Mouse (Mus musculus) E14TG2a.4 (cell line): ENCODE measurements around the gene Mis18a.
A peak's percentile ranks its signal among the peaks of the same experiment; 100 is the strongest.

Experiments used
- H3K27me3 ChIP-seq: 2 replicates; pipeline ENCODE4 v1.6.1; 2014; ENCODE audit warnings: low read length, control low read depth; ENCODE audit not compliant: insufficient read depth
- H3K36me3 ChIP-seq: 2 replicates; pipeline ENCODE4 v1.6.1; 2014; ENCODE audit warnings: low read length, control low read depth; ENCODE audit not compliant: insufficient read depth
- H3K4me1 ChIP-seq: replicated peaks from 2 replicates; pipeline ENCODE4 v1.6.1; 2014; ENCODE audit warnings: low read depth, low read length, control low read depth
- H3K4me3 ChIP-seq: replicated peaks from 2 replicates; pipeline ENCODE4 v1.5.1; 2014; ENCODE audit warnings: mild to moderate bottlenecking, low read length
- H3K9me3 ChIP-seq: 2 replicates; pipeline ENCODE4 v1.6.1; 2014; ENCODE audit warnings: low read length, control low read depth
- CTCF ChIP-seq: conservative IDR thresholded peaks from 2 replicates; pipeline ENCODE4 v1.5.1; 2014; ENCODE audit warnings: low read length
- NANOG ChIP-seq: IDR thresholded peaks from 2 replicates; pipeline ENCODE4 v1.6.1; 2014; ENCODE audit warnings: borderline replicate concordance, low read length, mixed read lengths
- POU5F1 ChIP-seq: IDR thresholded peaks from 2 replicates; pipeline ENCODE4 v1.6.1; 2014; ENCODE audit warnings: low read length, borderline replicate concordance

Gene Mis18a

DNA sequence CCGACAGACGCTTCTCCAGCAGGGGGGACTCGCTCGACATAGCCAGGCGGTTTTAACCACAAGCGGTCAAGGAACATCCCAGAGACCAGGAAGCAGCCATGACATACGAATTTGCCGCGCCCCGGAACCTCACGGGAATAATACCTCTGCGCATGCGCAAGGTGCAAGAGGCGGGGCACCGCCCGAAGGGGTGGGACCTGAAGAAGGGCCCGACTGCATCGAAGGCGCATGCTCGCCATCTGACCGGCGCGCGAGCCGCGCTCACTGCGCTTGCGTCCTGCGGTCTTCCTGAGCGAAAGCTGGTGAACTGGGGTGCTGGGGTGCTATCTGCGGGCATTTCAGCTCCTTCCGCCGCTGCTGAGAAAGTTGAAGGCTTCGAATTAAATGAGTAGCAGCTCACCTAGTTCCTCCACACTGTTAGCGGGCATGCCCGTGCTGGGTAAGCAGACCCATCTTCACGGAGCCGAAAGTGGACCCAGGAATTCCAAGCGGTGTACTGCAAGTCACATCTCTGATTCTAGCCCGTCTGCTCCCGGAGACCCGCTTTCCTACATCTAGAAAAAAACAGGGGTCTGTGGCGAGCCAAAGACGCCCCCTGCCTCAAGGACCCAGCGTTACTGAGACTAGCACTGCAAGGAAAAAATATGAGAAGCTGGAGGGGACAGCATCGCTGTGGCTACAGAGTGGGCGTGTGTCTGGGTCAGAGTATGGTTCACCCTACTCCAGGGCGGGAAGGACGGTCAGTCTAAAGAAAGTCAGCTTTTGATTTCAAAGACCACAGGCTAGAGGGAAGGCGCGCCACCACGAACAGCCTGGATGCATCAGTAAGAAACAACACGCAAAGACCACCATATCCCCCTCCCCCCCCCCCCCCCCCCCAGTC, at the start of gene Mis18a:
TSS of gene Mis18a (minus strand) at position 172 of the 883 bp plus-strand sequence.
- H3K4me3 ChIP-seq, result peak within 1 kb of the TSS; percentile 96
- TF ChIP-seq POU5F1, result no peak
- no peak for TF ChIP-seq NANOG
- TF ChIP-seq CTCF, result no peak
- H3K4me1 ChIP-seq, result peaks cover 35% of the 10 kb centered on the region
- H3K27me3 ChIP-seq, result no peaks in the 10 kb centered on the region
- H3K36me3 ChIP-seq, result peaks cover 25% of the 10 kb centered on the region
- H3K9me3 ChIP-seq, result peaks cover 7% of the 10 kb centered on the region

- Histone ChIP-seq H3K36me3 (peaks cover 100% of the 10 kb centered on the region), H3K9me3 (no peaks in the 10 kb centered on the region), H3K4me1 (peaks cover 19% of the 10 kb centered on the region), H3K27me3 (no peaks in the 10 kb centered on the region), H3K4me3 (no peak overlapping the region)
- TF ChIP-seq NANOG (no peak), POU5F1 (no peak), CTCF (no peak)
Measured at GRCm38 (mm10) chr16:90775946-90776520, 48.8 kb upstream of the Mis18a start.

DNA sequence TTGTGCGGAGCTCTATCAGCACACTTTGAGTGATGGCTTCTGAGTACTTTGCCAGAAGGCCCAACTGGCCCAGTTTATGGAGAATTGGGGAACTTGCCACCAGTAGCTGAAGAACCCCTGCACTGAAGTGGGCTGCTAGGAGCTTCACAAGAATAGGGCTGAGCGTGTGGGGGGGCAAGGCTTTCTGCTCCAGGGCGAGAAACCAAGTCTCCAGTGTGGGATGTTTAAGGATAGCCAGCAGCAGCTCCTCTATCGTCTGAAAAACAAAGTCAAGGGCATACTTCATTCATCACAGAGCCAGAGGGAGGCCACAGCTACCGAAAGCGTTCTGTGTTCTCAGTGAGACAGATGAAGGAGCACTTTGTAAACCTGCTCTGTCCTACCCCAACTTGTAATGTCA, 47.4 kb upstream of the Mis18a start:
- H3K9me3 ChIP-seq, result no peaks in the 10 kb centered on the region
- no peak overlapping the region for H3K4me3 ChIP-seq
- H3K36me3 ChIP-seq, result peaks cover 99% of the 10 kb centered on the region
- H3K4me1 ChIP-seq, result peaks cover 19% of the 10 kb centered on the region
- no peaks in the 10 kb centered on the region for H3K27me3 ChIP-seq
- no peak for TF ChIP-seq CTCF
- no peak for TF ChIP-seq NANOG
- TF ChIP-seq POU5F1, result no peak

DNA sequence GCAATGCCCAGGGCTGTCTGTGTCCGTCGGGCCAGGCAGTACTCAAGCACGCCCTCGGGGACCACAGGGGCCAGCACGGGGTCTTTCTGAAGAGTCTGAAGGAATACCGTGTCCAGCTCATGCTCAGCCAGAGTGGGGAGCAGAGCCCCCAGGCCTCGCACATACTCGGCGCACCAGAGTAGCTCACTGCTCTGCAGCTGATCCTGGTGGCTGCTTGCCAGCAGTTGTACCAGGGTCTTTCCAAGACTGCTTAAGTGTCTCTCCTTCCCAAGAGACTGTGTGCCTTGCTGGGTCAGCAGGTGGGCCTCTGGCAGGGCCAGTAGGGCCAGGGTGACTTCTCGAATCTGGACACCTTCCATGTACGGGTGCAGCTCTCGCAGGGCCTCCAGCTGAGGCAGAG, 47.0 kb upstream of the Mis18a start:
- H3K4me1 ChIP-seq, result peaks cover 19% of the 10 kb centered on the region
- H3K9me3 ChIP-seq, result no peaks in the 10 kb centered on the region
- H3K27me3 ChIP-seq, result no peaks in the 10 kb centered on the region
- no peak overlapping the region for H3K4me3 ChIP-seq
- H3K36me3 ChIP-seq, result peaks cover 99% of the 10 kb centered on the region
- TF ChIP-seq NANOG, result no peak
- no peak for TF ChIP-seq CTCF
- TF ChIP-seq POU5F1, result no peak

GRCm38 (mm10) chr16:90766919-90767454, 39.8 kb upstream of the Mis18a start:
- Histone ChIP-seq H3K4me3 (no peak overlapping the region), H3K4me1 (0 out of 2 replicates have a peak, but pooled peaks cover 4% of the 10 kb centered on the region), H3K27me3 (no peaks in the 10 kb centered on the region), H3K9me3 (no peaks in the 10 kb centered on the region), H3K36me3 (peaks cover 96% of the 10 kb centered on the region)
- TF ChIP-seq CTCF, result no peak
- no peak for TF ChIP-seq POU5F1
- no peak for TF ChIP-seq NANOG

GRCm38 (mm10) chr16:90765195-90765877, 38.1 kb upstream of the Mis18a start:
- Histone ChIP-seq H3K27me3 (no peaks in the 10 kb centered on the region), H3K9me3 (no peaks in the 10 kb centered on the region), H3K36me3 (peaks cover 96% of the 10 kb centered on the region), H3K4me3 (no peak overlapping the region), H3K4me1 (0 out of 2 replicates have a peak, but pooled peaks cover 4% of the 10 kb centered on the region)
- TF ChIP-seq POU5F1, result no peak
- TF ChIP-seq NANOG, result no peak
- TF ChIP-seq CTCF, result no peak

DNA sequence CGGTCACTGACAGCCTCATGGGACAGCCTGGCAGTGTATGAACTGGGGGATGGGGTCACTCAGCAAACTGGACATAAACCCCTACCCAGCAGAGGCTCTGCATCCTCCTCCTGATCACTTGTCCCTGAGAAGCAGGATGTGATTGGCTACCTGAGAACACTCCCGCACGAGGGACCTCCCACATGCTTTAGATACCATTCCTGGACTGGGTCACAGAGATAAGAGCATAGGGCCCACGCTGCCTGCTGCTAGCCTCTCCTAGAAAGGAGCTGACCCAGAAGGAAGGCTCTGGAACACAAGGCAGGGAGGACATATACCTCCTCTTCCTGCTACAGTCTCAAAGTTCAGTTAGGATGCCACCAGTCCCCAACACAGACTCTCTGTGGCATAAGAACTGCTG, 33.3 kb upstream of the Mis18a start:
- H3K36me3 ChIP-seq, result peaks cover 97% of the 10 kb centered on the region
- TF ChIP-seq POU5F1, result no peak
- TF ChIP-seq CTCF, result no peak
- no peak for TF ChIP-seq NANOG
- H3K27me3 ChIP-seq, result no peaks in the 10 kb centered on the region
- no peak overlapping the region for H3K4me3 ChIP-seq
- no peaks in the 10 kb centered on the region for H3K4me1 ChIP-seq
- H3K9me3 ChIP-seq, result no peaks in the 10 kb centered on the region

DNA sequence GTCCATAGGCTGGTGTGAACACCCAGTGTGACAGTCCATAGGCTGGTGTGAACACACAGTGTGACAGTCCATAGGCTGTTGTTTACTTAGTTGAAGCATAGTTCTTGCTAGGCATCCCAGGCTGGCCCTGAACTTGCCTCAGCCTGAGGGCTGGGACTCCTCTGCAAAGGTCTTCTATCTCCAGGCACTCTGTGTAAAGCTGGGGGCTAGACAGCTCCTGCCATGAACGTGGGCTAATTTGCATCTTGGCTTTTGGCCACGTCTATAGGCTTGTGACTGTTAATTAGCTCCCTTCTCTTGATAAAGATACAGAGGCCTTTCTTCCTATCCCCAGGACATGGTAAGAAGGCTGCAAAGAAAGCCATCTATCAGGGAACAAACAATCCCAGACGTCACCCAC, 32.1 kb upstream of the Mis18a start:
- H3K36me3 ChIP-seq, result peaks cover 99% of the 10 kb centered on the region
- H3K9me3 ChIP-seq, result no peaks in the 10 kb centered on the region
- no peaks in the 10 kb centered on the region for H3K27me3 ChIP-seq
- TF ChIP-seq CTCF, result no peak
- TF ChIP-seq NANOG, result no peak
- no peak for TF ChIP-seq POU5F1
- no peak overlapping the region for H3K4me3 ChIP-seq
- H3K4me1 ChIP-seq, result no peaks in the 10 kb centered on the region
